Mouse (Mus musculus): ENCODE results near the gene Spag17.
A peak's percentile ranks its signal among the peaks of the same experiment; 100 is the strongest.
"Not testable (repeated sequence)": the region's sequence is repeated elsewhere in the genome, so short reads cannot be mapped to it uniquely, and the experiment has no call there.

Spag17 gene

DNA sequence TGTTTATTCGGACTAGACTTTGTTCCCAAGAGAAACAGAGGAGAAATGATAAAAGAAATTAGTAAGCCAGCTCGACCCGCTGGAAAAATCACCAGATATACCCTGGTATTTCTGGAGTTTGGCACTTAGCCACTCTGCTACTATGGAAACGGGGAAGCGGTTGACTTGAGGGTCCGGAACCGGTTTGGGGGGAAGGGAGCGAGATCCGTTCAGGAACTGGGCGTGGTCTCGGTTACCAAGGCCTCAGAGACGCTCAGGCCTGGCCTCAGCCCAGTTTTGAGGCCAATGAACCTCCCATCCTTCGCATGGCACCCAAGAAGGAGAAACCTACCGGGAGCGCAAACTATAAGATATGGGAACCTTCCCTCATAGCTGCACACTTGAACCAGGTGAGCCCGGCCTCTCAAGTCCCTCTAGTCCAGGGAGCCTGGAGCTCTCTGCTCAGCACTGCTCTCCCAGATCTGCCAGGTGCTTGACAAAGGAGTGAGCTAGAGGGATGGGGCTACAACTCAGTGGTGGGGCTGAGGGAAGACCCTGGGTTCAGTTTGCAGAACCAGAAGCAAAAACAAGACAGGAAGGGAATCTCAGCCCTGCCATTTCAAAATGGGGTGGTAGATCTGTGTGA lies at the start of gene Spag17:
Gene Spag17 (plus strand): TSS at position 220 of the 625 bp plus-strand sequence.
- peak; percentile 66 to 72 for DNase-seq

DNA sequence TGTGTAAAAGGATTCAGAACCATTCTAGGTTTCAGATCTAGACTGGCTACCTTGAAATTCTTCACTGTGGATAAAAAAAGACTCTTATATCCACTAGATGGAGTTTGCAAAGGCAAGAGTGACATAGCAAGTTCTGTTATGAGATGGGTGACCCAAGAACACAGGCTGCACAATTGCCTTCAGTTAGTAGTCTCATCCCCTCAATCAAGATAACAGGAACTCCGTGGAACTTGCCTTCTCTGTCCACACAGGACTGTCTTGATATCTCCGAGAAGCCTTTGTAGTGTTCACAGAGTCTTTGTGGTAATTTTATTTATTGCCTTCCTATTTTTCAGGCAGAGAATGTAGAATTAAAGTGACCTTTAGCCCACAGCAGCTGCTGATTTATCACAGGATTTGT lies 42.9 kb upstream of the Spag17 start:
- DNase-seq: no peak

- DNase-seq: no peak
Measured at GRCm38 (mm10) chr3:99842808-99843207, 42.4 kb upstream of the Spag17 start.

DNA sequence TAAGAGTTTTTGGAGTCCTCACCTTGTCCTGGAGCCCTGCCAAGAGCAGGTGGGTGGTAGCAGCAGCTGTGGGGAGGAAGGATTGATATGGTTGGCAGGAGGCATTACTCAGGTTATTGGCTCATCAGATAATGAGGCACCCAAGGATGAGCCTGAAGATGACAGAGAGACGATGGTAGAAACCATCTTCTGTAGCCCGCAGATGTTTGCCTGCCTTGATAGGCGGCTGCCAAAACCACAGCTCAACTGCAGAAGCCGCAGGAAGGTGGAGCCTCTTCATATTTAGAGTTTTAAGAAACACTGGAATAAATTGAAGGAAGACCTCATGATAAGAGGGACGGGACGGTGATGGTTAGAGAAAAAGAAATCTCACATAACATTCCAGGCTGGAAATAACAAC lies 42.0 kb upstream of the Spag17 start:
- no peak for DNase-seq

DNA sequence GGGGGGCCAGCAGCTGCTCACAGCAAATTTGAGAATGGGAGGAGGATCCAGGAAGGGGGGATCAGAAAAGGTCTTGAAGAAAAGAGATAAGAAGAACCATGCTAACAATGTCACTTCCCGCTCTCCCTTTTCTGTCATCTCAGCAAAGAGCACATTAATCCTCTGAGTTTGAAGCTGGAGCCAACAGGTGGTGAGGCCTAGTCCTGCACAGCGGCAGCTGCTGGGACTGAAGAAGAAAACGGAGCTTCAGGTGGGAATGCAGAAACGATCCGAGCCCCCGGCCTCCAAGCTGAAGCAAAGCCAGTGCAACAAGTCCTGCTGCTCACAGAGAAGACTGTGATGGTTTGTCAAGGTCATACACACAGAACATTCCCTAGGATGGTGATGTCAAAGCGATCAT lies 34.3 kb upstream of the Spag17 start:
- DNase-seq: no peak

DNA sequence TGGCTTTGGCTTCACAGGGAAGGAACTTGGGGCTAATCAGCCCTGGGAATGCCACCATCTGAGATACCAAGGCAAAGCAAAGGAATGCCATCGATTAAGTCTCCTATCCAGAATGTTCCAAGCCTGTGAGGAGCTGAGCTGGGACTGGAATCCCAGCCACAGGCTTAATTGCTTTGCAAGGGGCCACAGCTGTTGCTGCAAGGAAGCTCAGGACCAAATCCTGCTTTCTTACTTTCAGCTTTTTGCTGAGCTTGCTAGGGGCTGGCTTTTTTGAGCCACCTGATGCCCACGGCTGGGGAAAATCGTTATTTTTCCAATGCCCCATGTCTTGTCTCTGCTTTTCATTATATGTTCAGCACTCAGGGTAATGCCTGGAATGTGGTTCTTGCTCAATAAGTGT lies 30.6 kb upstream of the Spag17 start:
- DNase-seq: no peak

GRCm38 (mm10) chr3:99858922-99859321 lies 26.3 kb upstream of the Spag17 start:
- DNase-seq: no peak

- no peak for DNase-seq
Measured at GRCm38 (mm10) chr3:99864706-99865105, 20.5 kb upstream of the Spag17 start.

DNA sequence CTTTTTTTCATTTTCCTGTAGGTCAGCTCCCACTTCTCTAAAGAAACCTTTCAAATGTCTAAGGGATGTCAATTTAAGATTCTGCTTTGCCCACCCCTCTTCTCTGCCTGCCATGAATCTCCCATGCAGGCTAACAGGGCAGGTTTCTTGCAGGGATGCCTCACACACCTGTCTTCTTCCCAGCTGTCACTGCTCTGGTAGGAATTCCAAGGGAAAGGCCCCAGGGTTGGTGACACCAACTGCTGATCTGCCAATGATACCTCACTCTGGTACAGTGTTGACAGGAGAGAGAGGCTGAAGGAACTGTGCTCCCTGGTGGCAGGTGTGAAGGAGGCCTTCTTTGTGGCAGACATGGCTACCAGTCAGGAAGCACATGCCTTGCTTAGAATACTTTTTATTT lies 10.1 kb upstream of the Spag17 start:
- DNase-seq: no peak

- no peak for DNase-seq
Measured at GRCm38 (mm10) chr3:99881498-99881897, 3.7 kb upstream of the Spag17 start.

GRCm38 (mm10) chr3:99883988-99884564 lies 1.1 kb upstream of the Spag17 start:
- no peak for DNase-seq

DNA sequence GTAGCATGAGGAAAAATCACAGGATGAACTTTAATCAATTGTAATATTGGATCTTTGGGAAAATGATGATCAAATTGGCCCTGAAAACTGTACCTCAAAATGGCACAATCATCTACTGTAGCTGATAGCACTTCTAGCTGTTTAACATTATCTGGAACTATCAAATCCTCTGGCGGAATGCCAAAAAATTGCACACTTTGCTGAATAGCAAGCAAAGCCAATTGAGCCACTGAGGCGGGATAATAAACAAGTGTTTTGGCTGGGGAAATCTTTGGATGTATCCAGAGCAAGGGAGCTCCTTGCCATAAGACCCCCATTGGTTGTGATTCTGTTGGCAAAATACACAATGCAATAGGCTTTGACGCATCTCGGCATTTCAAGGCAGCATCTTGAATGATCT lies 9.5 kb downstream of the Spag17 start:
- not testable (repeated sequence) for DNase-seq

- no peak for DNase-seq
Measured at GRCm38 (mm10) chr3:99913809-99914439, 28.7 kb downstream of the Spag17 start.

- no peak for DNase-seq
Measured at GRCm38 (mm10) chr3:99922944-99923343, 37.7 kb downstream of the Spag17 start.

DNA sequence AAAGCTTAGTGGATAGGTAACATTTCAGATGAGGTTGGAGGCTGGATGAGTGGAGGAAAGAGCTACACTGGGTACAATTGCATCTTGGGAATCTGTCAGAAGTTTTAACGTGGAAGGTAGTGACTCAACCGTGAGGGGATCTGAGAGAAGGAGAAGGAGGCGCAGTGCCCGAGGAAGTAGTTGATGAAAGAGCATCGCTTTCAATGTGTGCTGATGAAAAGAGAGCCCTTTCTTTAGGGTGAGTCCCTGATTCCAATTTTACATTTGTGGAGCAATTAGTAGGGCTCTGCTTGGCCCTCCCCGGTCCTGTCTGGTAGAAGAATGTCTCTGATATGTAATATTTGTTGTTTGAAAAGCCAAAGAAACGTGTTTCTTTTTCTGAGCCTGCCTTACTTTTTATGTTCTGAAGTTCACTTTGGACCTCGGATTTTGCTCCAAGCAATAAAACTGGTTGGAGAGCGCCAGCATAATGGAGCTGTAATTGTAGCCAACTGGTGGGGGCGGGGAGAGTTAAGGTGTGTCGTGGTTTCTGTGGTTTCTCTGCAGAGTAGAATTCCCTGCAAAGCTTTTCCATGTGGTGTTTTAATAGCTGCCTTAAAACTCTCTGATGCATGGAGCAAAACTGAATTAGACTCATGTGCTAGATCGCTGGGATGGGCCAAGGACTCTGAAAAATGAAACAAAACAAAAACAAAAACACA lies 45.9 kb downstream of the Spag17 start:
- no peak for DNase-seq

- peak in 1 of 2 experiments; percentile 10 for DNase-seq
Measured at GRCm38 (mm10) chr3:99936159-99936558, 51.0 kb downstream of the Spag17 start.

GRCm38 (mm10) chr3:99938611-99939286 lies 53.5 kb downstream of the Spag17 start:
- peak in 1 of 2 experiments; percentile 36 for DNase-seq

DNA sequence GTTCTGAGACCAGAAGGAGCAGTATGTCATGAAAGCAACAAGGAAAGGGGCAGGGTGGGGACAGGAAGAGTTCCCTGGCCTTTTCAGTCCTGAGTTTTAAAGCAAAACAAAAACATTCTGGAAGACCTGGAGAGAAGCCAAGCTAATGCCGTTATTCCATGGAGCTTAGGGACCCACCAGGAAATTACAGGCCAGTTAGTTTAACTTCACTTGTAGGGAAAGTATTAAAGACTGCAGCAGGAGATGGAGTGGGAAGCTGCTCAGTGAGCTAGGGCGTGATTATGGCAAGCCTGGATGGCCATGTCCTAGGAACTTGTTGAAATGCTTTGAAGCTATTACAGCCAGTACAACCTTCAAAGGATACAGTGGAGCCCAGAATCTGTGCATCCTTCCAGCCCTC lies 60.0 kb downstream of the Spag17 start:
- no peak for DNase-seq

- no peak for DNase-seq
Measured at GRCm38 (mm10) chr3:99954039-99954602, 68.9 kb downstream of the Spag17 start.

DNA sequence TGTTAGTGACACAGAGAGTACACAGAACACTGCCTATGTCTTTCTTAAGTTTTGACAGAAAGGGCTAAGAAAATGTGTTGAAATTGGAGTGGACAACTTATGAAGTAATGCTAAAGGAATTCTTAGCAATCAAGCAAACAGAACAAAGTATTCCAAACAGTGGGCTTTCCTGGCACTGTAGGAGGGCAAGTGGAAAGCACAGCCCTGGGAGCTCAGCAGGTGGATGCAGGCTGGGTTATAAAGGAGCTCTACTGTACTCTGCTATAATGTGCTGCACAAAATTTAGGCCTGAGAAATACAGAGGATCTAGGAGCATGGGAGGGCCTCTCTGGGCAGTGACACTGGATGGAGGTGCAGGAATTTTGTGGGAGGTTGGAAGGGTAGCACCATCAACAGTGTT lies 71.3 kb downstream of the Spag17 start:
- no peak for DNase-seq

DNA sequence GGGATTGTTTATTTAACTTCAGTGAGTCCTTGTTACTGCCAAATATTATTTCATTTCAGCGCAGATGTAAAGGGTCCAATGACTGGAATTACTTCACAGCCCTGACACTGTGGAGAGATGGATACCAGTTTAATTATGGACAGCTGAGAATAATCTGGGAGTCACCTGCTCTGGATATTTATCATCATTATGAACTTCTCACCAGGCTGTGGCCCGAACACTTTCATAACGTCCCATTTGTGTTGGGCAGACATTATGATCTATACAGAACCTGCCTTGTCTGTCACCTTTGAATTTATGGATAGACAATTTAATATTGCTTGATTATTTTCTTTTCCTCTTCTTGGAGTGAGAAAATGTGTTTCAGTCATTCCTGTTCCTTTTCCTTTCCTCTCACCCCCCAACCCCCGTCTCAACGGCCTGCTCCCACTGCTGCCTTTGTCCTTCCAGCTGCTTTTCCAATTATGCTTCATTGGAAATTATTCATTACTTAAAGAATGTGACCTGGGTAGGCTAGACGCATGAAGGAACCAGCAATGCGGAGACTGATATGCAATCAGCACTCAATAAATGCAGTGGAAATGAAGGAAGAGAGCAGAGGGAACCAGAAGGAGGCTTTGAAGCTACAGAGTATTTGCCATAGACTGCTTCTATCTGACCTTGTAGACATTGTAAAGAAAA lies 74.7 kb downstream of the Spag17 start:
- no peak for DNase-seq

- no peak for DNase-seq
Measured at GRCm38 (mm10) chr3:99964345-99964744, 79.1 kb downstream of the Spag17 start.

All from lung, postnatal 4 days (tissue).